ENCODE assay signal across 9 mouse cellular contexts in the genomic region with DNA sequence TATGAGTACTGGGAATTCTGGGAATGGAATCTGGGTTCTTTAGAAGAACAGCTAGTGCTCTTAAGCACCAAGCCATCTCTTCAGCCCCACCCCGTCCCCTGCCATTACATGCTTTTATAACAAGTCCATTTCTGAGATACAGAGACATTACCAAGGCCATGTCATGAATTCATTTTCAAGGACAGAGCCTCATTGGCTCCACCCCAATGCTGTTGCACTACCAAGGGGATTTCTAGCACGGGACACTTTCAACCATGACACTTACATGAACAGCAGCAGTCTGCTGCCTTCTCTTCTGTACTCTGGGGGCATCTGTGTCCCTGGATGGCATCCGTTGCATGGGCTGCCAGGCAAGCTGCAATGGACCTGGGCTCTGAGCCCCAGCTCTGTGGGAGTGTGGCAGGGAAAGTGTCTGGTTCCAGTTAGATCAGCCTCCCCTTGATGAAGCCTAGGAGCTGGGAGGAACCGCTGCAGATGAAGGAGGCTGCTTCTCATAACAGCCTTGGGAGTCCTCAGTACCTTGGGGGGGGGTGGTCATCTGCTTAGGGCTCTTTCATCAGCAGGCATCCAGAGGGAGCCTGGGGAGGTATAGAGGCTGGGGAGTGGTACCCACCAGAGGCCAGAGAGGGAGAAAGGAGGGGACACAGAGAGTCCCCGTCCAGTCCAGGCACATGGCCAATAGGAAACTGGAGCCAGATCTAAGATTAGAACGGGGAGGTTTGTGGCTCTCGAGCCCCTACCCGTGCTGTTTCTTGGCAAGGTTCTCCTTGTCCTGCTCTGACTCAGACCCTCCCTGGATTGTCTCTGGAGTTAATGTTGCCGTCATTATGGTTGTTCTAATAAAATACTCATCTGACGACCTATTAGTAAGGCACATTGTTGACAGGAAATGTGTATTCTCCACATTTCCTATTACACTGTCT. TPM values are rescaled to one million over a fixed set of nuclear protein-coding genes. Genes with fewer than 3 reads are reported as not detected.
DNase-seq lines count a peak whose midpoint lies in the region; ATAC-seq lines count a peak whose summit lies in the region.
"Had no signal": no experiment of that assay in that cellular context is flagged by ENCODE, and none has a peak within 500 bp of the region (broad histone marks: within the 10 kb centered on the region; RNA-seq: fewer than 3 reads in every experiment).

No protein-coding gene starts in this region.

- H3K4me1 ChIP-seq in lung, embryonic 16.5 days (replicated peaks; ENCODE audit: control insufficient read depth, insufficient read depth, low read length): peaks cover 15% of the 10 kb centered on the region
- no peaks in the 10 kb centered on the region for H3K4me1 ChIP-seq in neural tube, embryonic 15.5 days

- ATAC-seq in lung, embryonic 16.5 days (ENCODE audit: low read depth): peak; percentile 83
- ATAC-seq in neural tube, embryonic 15.5 days (ENCODE audit: low FRiP score): no peak

- peak overlapping the region; percentile 66; the same call in 1 of the 2 replicates for H3K27ac ChIP-seq in lung, embryonic 16.5 days (ENCODE audit: low read length)
- H3K27ac ChIP-seq in neural tube, embryonic 15.5 days (replicated peaks): no peak overlapping the region
- H3K27ac ChIP-seq: hindbrain, embryonic 15.5 days had no signal

- no peak overlapping the region for H3K9ac ChIP-seq in lung, embryonic 16.5 days (ENCODE audit: low read length)
- H3K9ac ChIP-seq in neural tube, embryonic 15.5 days (replicated peaks): no peak overlapping the region
- H3K9ac ChIP-seq: hindbrain, embryonic 15.5 days had no signal

- no peak overlapping the region for H3K4me3 ChIP-seq in lung, embryonic 16.5 days (ENCODE audit: low read length)
- H3K4me3 ChIP-seq in neural tube, embryonic 15.5 days (replicated peaks): no peak overlapping the region
- H3K4me3 ChIP-seq: hindbrain, embryonic 15.5 days had no signal

- no peak overlapping the region for H3K4me2 ChIP-seq in lung, embryonic 16.5 days (ENCODE audit: low read depth, low read length)
- no peak overlapping the region for H3K4me2 ChIP-seq in neural tube, embryonic 15.5 days
- H3K4me2 ChIP-seq: hindbrain, embryonic 15.5 days had no signal

- H3K27me3 ChIP-seq in lung, embryonic 16.5 days (ENCODE audit: control insufficient read depth, insufficient read depth, low read depth, low read length): no peaks in the 10 kb centered on the region
- H3K27me3 ChIP-seq in neural tube, embryonic 15.5 days (replicated peaks): no peaks in the 10 kb centered on the region
- H3K27me3 ChIP-seq: hindbrain, embryonic 15.5 days had no signal

- DNase-seq in layer of hippocampus, postnatal 10 days (ENCODE audit: low spot score in 2 of 2): peak; percentile 44 to 54
- no peak for DNase-seq in layer of hippocampus, adult 18-20 months (ENCODE audit: low spot score in 2 of 2)
- DNase-seq in cerebellum, adult 11 months: peak; percentile 66
- peak; percentile 53 for DNase-seq in heart, adult 8-10 months (ENCODE audit: low spot score)
- no peak for DNase-seq in urinary bladder, postnatal 10 days (ENCODE audit: low spot score)
- DNase-seq in left cerebral cortex, adult 11 months (ENCODE audit: low spot score): no peak

- 37% methylated on average over 10 of the region's 10 CpGs for WGBS in lung, embryonic 16.5 days
- WGBS in neural tube, embryonic 15.5 days: 73% methylated on average over 10 of the region's 10 CpGs

- H3K9me3 ChIP-seq in lung, embryonic 16.5 days (ENCODE audit: control insufficient read depth, low read length): no peaks in the 10 kb centered on the region
- no peaks in the 10 kb centered on the region for H3K9me3 ChIP-seq in neural tube, embryonic 15.5 days (replicated peaks)
- H3K9me3 ChIP-seq: hindbrain, embryonic 15.5 days had no signal

- H3K36me3 ChIP-seq in lung, embryonic 16.5 days (ENCODE audit: control insufficient read depth, insufficient read depth, low read length): no peaks in the 10 kb centered on the region
- H3K36me3 ChIP-seq in neural tube, embryonic 15.5 days: no peaks in the 10 kb centered on the region
- H3K36me3 ChIP-seq: hindbrain, embryonic 15.5 days had no signal

RNA-seq across cellular contexts. Expression of gene Ctbp2, which starts 52.4 kb away (rescaled TPM):
- 10 to 100 TPM; 62.3 to 63.6 TPM for total RNA-seq in layer of hippocampus, postnatal 10 days (2021)
- total RNA-seq in layer of hippocampus, adult 18-20 months (2021): 10 to 100 TPM; 55.5 to 61.8 TPM
- 10 to 100 TPM; 24.9 to 28.1 (median 27.6) TPM for total RNA-seq in heart, adult 8-10 months (2022)
- 75.4 and 78.4 TPM in 2 replicates for polyA plus RNA-seq in lung, embryonic 16.5 days (2015; fragmentation: Nextera tagmentation; extraction: Ambion mirVana)
- polyA plus RNA-seq in neural tube, embryonic 15.5 days (2015; fragmentation: Nextera tagmentation; extraction: Ambion mirVana): 50.5 and 52.0 TPM in 2 replicates

RNA-seq across cellular contexts. Expression of gene Fgfr2, which starts 53.4 kb away (rescaled TPM):
- total RNA-seq in layer of hippocampus, postnatal 10 days (2021): 10 to 100 TPM; 35.6 to 48.3 TPM
- total RNA-seq in layer of hippocampus, adult 18-20 months (2021): 10 to 100 TPM; 56.7 to 61.5 TPM
- total RNA-seq in heart, adult 8-10 months (2022): 1 to 10 TPM; 1.1 to 1.9 (median 1.4) TPM
- polyA plus RNA-seq in lung, embryonic 16.5 days (2015; fragmentation: Nextera tagmentation; extraction: Ambion mirVana): 175 and 182 TPM in 2 replicates
- 21.2 and 30.5 TPM in 2 replicates for polyA plus RNA-seq in neural tube, embryonic 15.5 days (2015; fragmentation: Nextera tagmentation; extraction: Ambion mirVana)

Comparison
In these comparisons a context has a peak if more than half of its experiments do, and no peak if none do; other contexts are left out.
1. DNase-seq: peak in layer of hippocampus, postnatal 10 days (2 of 2), cerebellum, adult 11 months (single experiment) and heart, adult 8-10 months (single experiment); none in layer of hippocampus, adult 18-20 months (0 of 2), urinary bladder, postnatal 10 days (single experiment) and left cerebral cortex, adult 11 months (single experiment).
2. RNA of gene Fgfr2, which starts 53.4 kb away (total RNA-seq): 56.7 to 61.5 TPM in layer of hippocampus, adult 18-20 months and 35.6 to 48.3 TPM in layer of hippocampus, postnatal 10 days; 1.1 to 1.9 TPM in heart, adult 8-10 months; every median in the first group is over 10 times any median in the second.